Mouse (Mus musculus) neutrophil, adult 65 days (primary cell): ENCODE results near the gene Hnrnpdl. TPM values are rescaled to one million over a fixed set of nuclear protein-coding genes. Genes with fewer than 3 reads are reported as not detected.

ENCODE experiments used
- total RNA-seq: library from RNA; stranded (reverse); gene quantifications from 2 replicates; pipeline ENCODE4 v1.2.4, GENCODE M21; 2023

The Hnrnpdl gene
- total RNA-seq: 150 and 179 TPM in 2 replicates

GRCm38 (mm10) chr5:100039602-100040142 is at the start of gene Hnrnpdl, which contains the start of gene Enoph1:
Gene Hnrnpdl (minus strand): TSS chr5:100039664.
Gene Enoph1 (plus strand): TSS chr5:100039985.

Other genes starting within 250 kb of the Hnrnpdl start
- gene Vamp9, start 133.4 kb downstream of the Hnrnpdl start, total RNA-seq: not detected in 2 replicates
- gene Hnrnpd, start 60.7 kb downstream of the Hnrnpdl start, total RNA-seq: 197 and 201 TPM in 2 replicates
- 1.7 and 2.3 TPM in 2 replicates for gene 4930524J08Rik, start 60.6 kb downstream of the Hnrnpdl start, total RNA-seq
- 13.4 and 21.2 TPM in 2 replicates for gene Enoph1, start 321 bp upstream of the Hnrnpdl start, total RNA-seq
- 0.19 TPM in 1 of 2 replicates, not detected in the other for gene Tmem150c, start 120.1 kb upstream of the Hnrnpdl start, total RNA-seq